ENCODE assay signal across 28 mouse cellular contexts in genomic region chr6:54539396-54539795, GRCm38 (mm10). TPM values are rescaled to one million over a fixed set of nuclear protein-coding genes. Genes with fewer than 3 reads are reported as not detected.
DNase-seq lines count a peak whose midpoint lies in the region; ATAC-seq and TF ChIP-seq lines count a peak whose summit lies in the region.
"Had no signal": no experiment of that assay in that cellular context is flagged by ENCODE, and none has a peak within 500 bp of the region (broad histone marks: within the 10 kb centered on the region; RNA-seq: fewer than 3 reads in every experiment).

No protein-coding gene starts in this region.

- ATAC-seq in midbrain, embryonic 15.5 days (replicated peaks), result no peak
- ATAC-seq in forebrain, embryonic 14.5 days, result no peak
- ATAC-seq in hindbrain, embryonic 13.5 days (ENCODE audit: low FRiP score), result 0 out of 2 replicates have a peak, but pooled peaks have one; percentile 33
- peak; percentile 26; the same call in 1 of the 2 replicates for ATAC-seq in midbrain, embryonic 16.5 days
- no peak for ATAC-seq in liver, embryonic 12.5 days
- ATAC-seq: intestine, embryonic 16.5 days had no signal

- no peak for DNase-seq in midbrain, embryonic 10.5 days (ENCODE audit: low spot score)
- DNase-seq in forebrain, embryonic 14.5 days (ENCODE audit: low spot score), result no peak
- no peak for DNase-seq in embryonic facial prominence, embryonic 10.5 days (ENCODE audit: low spot score)
- no peak for DNase-seq in lung, adult 2 months
- DNase-seq: adrenal gland, adult 2 months; B cell, adult 2 months; gastrocnemius, adult 2 months; kidney, adult 9 months; kidney, postnatal 25 days; lung, postnatal 36 days had no signal

- TF ChIP-seq POLR2A in lung, adult 2 months (IDR thresholded peaks at IDR 0.05; ENCODE audit: borderline replicate concordance, extremely low read depth, low read depth, low read length), result no peak

- H3K27ac ChIP-seq in midbrain, embryonic 10.5 days (replicated peaks), result peak overlapping the region; percentile 76
- no peak overlapping the region for H3K27ac ChIP-seq in midbrain, embryonic 15.5 days
- peak overlapping the region; percentile 75 for H3K27ac ChIP-seq in forebrain, embryonic 14.5 days (ENCODE audit: low read depth, low read length)
- no peak overlapping the region for H3K27ac ChIP-seq in hindbrain, embryonic 13.5 days
- H3K27ac ChIP-seq in midbrain, embryonic 16.5 days (ENCODE audit: low read length), result no peak overlapping the region
- H3K27ac ChIP-seq in embryonic facial prominence, embryonic 10.5 days (replicated peaks), result no peak overlapping the region
- H3K27ac ChIP-seq in liver, embryonic 12.5 days, result no peak overlapping the region
- H3K27ac ChIP-seq: embryonic facial prominence, embryonic 13.5 days; gastrocnemius, adult 2 months; limb, embryonic 13.5 days; liver, embryonic 14.5 days; lung, embryonic 15.5 days; stomach, postnatal 0 days had no signal

- no peak for TF ChIP-seq CTCF in lung, adult 2 months (IDR thresholded peaks at IDR 0.05; ENCODE audit: insufficient read depth, low read length)

- no peak overlapping the region for H3K4me3 ChIP-seq in midbrain, embryonic 10.5 days
- H3K4me3 ChIP-seq in midbrain, embryonic 15.5 days, result no peak overlapping the region
- no peak overlapping the region for H3K4me3 ChIP-seq in forebrain, embryonic 14.5 days (ENCODE audit: low read depth, low read length)
- no peak overlapping the region for H3K4me3 ChIP-seq in hindbrain, embryonic 13.5 days
- H3K4me3 ChIP-seq in midbrain, embryonic 16.5 days (ENCODE audit: low read depth, low read length), result no peak overlapping the region
- H3K4me3 ChIP-seq in embryonic facial prominence, embryonic 10.5 days, result no peak overlapping the region
- no peak overlapping the region for H3K4me3 ChIP-seq in lung, adult 2 months (replicated peaks; ENCODE audit: extremely low read depth, low read depth, low read length)
- no peak overlapping the region for H3K4me3 ChIP-seq in liver, embryonic 12.5 days
- H3K4me3 ChIP-seq: embryonic facial prominence, embryonic 13.5 days; erythroblast, embryonic 14.5 days; gastrocnemius, adult 2 months; hindbrain, embryonic 15.5 days; layer of hippocampus, adult 2 months; limb, embryonic 13.5 days; lung, embryonic 15.5 days; megakaryocyte, embryonic 14.5 days had no signal

- no peak overlapping the region for H3K4me2 ChIP-seq in midbrain, embryonic 15.5 days
- no peak overlapping the region for H3K4me2 ChIP-seq in forebrain, embryonic 14.5 days (ENCODE audit: low read length)
- no peak overlapping the region for H3K4me2 ChIP-seq in hindbrain, embryonic 13.5 days
- no peak overlapping the region for H3K4me2 ChIP-seq in midbrain, embryonic 16.5 days (ENCODE audit: low read length)
- no peak overlapping the region for H3K4me2 ChIP-seq in liver, embryonic 12.5 days
- H3K4me2 ChIP-seq: embryonic facial prominence, embryonic 13.5 days; heart, embryonic 11.5 days; hindbrain, embryonic 15.5 days; limb, embryonic 13.5 days; lung, embryonic 15.5 days had no signal

- H3K36me3 ChIP-seq in midbrain, embryonic 10.5 days, result peaks cover 13% of the 10 kb centered on the region
- H3K36me3 ChIP-seq in midbrain, embryonic 15.5 days (replicated peaks), result peaks cover 7% of the 10 kb centered on the region
- H3K36me3 ChIP-seq in forebrain, embryonic 14.5 days (ENCODE audit: control insufficient read depth, insufficient read depth, low read length), result peaks cover 12% of the 10 kb centered on the region
- peaks cover 13% of the 10 kb centered on the region for H3K36me3 ChIP-seq in hindbrain, embryonic 13.5 days
- H3K36me3 ChIP-seq in midbrain, embryonic 16.5 days (ENCODE audit: control insufficient read depth, insufficient read depth, low read length), result peaks cover 7% of the 10 kb centered on the region; the same call in 1 of the 2 replicates
- H3K36me3 ChIP-seq in embryonic facial prominence, embryonic 10.5 days (replicated peaks), result peaks cover 7% of the 10 kb centered on the region
- no peaks in the 10 kb centered on the region for H3K36me3 ChIP-seq in liver, embryonic 12.5 days
- H3K36me3 ChIP-seq: embryonic facial prominence, embryonic 13.5 days; G1E; limb, embryonic 13.5 days; lung, embryonic 15.5 days had no signal

- H3K27me3 ChIP-seq in midbrain, embryonic 10.5 days (ENCODE audit: low read depth, poor library complexity, severe bottlenecking), result 0 out of 2 replicates have a peak, but pooled peaks cover 2% of the 10 kb centered on the region
- H3K27me3 ChIP-seq in midbrain, embryonic 15.5 days (replicated peaks), result no peaks in the 10 kb centered on the region
- no peaks in the 10 kb centered on the region for H3K27me3 ChIP-seq in forebrain, embryonic 14.5 days (replicated peaks; ENCODE audit: control insufficient read depth, insufficient read depth, low read length)
- H3K27me3 ChIP-seq in hindbrain, embryonic 13.5 days, result no peaks in the 10 kb centered on the region
- no peaks in the 10 kb centered on the region for H3K27me3 ChIP-seq in midbrain, embryonic 16.5 days (ENCODE audit: control insufficient read depth, insufficient read depth, low read depth, low read length)
- 0 out of 2 replicates have a peak, but pooled peaks cover 2% of the 10 kb centered on the region for H3K27me3 ChIP-seq in embryonic facial prominence, embryonic 10.5 days (replicated peaks; ENCODE audit: low read depth, poor library complexity, severe bottlenecking)
- H3K27me3 ChIP-seq in liver, embryonic 12.5 days (replicated peaks), result 0 out of 2 replicates have a peak, but pooled peaks cover 4% of the 10 kb centered on the region
- H3K27me3 ChIP-seq: CH12.LX; embryonic facial prominence, embryonic 13.5 days; hindbrain, embryonic 15.5 days; limb, embryonic 13.5 days; lung, embryonic 15.5 days; Patski had no signal

- H3K9me3 ChIP-seq in midbrain, embryonic 10.5 days (replicated peaks), result no peaks in the 10 kb centered on the region; the same call in 1 of the 2 replicates
- H3K9me3 ChIP-seq in midbrain, embryonic 15.5 days, result no peaks in the 10 kb centered on the region
- no peaks in the 10 kb centered on the region for H3K9me3 ChIP-seq in forebrain, embryonic 14.5 days (replicated peaks; ENCODE audit: control insufficient read depth, low read length)
- no peaks in the 10 kb centered on the region for H3K9me3 ChIP-seq in hindbrain, embryonic 13.5 days
- no peaks in the 10 kb centered on the region for H3K9me3 ChIP-seq in midbrain, embryonic 16.5 days (replicated peaks; ENCODE audit: control insufficient read depth, low read length, poor library complexity, severe bottlenecking)
- peaks cover 2% of the 10 kb centered on the region; the same call in 1 of the 2 replicates for H3K9me3 ChIP-seq in embryonic facial prominence, embryonic 10.5 days
- no peaks in the 10 kb centered on the region for H3K9me3 ChIP-seq in liver, embryonic 12.5 days (replicated peaks)
- H3K9me3 ChIP-seq: embryonic facial prominence, embryonic 13.5 days; G1E; hindbrain, embryonic 15.5 days; limb, embryonic 13.5 days; lung, embryonic 15.5 days had no signal

- peaks cover 53% of the 10 kb centered on the region for H3K4me1 ChIP-seq in midbrain, embryonic 10.5 days
- peaks cover 21% of the 10 kb centered on the region for H3K4me1 ChIP-seq in midbrain, embryonic 15.5 days
- peaks cover 25% of the 10 kb centered on the region for H3K4me1 ChIP-seq in forebrain, embryonic 14.5 days (ENCODE audit: control insufficient read depth, insufficient read depth, low read length)
- peaks cover 32% of the 10 kb centered on the region for H3K4me1 ChIP-seq in hindbrain, embryonic 13.5 days (replicated peaks)
- peaks cover 13% of the 10 kb centered on the region for H3K4me1 ChIP-seq in midbrain, embryonic 16.5 days (ENCODE audit: control insufficient read depth, insufficient read depth, low read length)
- peaks cover 26% of the 10 kb centered on the region for H3K4me1 ChIP-seq in embryonic facial prominence, embryonic 10.5 days
- H3K4me1 ChIP-seq in lung, adult 2 months (ENCODE audit: control insufficient read depth, insufficient read depth, low read length), result no peaks in the 10 kb centered on the region
- H3K4me1 ChIP-seq in liver, embryonic 12.5 days, result no peaks in the 10 kb centered on the region

- 83% methylated on average over 7 of the region's 7 CpGs for WGBS in midbrain, embryonic 10.5 days
- 74% methylated on average over 7 of the region's 7 CpGs for WGBS in midbrain, embryonic 15.5 days
- WGBS in forebrain, embryonic 14.5 days, result 53% methylated on average over 7 of the region's 7 CpGs
- WGBS in hindbrain, embryonic 13.5 days, result 75% methylated on average over 7 of the region's 7 CpGs
- WGBS in midbrain, embryonic 16.5 days, result 75% methylated on average over 7 of the region's 7 CpGs
- WGBS in embryonic facial prominence, embryonic 10.5 days, result 79% methylated on average over 7 of the region's 7 CpGs
- 87% methylated on average over 7 of the region's 7 CpGs for WGBS in lung, adult 2 months
- WGBS in liver, embryonic 12.5 days (ENCODE audit: insufficient replicate concordance), result 81% methylated on average over 7 of the region's 7 CpGs

- H3K9ac ChIP-seq in midbrain, embryonic 15.5 days, result no peak overlapping the region
- H3K9ac ChIP-seq in forebrain, embryonic 14.5 days (ENCODE audit: low read length), result no peak overlapping the region
- no peak overlapping the region for H3K9ac ChIP-seq in hindbrain, embryonic 13.5 days
- no peak overlapping the region for H3K9ac ChIP-seq in midbrain, embryonic 16.5 days (ENCODE audit: low read depth, low read length)
- no peak overlapping the region for H3K9ac ChIP-seq in liver, embryonic 12.5 days
- H3K9ac ChIP-seq: embryonic facial prominence, embryonic 13.5 days; hindbrain, embryonic 15.5 days; limb, embryonic 13.5 days; liver, embryonic 14.5 days; lung, embryonic 15.5 days had no signal

RNA-seq across cellular contexts. Expression of gene Scrn1, which starts 26.9 kb away (rescaled TPM):
- 47.7 and 66.6 TPM in 2 replicates for polyA plus RNA-seq in midbrain, embryonic 10.5 days (2016; fragmentation: Nextera tagmentation; extraction: Ambion mirVana)
- polyA plus RNA-seq in midbrain, embryonic 15.5 days (2015; fragmentation: Nextera tagmentation; extraction: Ambion mirVana), result 119 and 123 TPM in 2 replicates
- 125 and 134 TPM in 2 replicates for polyA plus RNA-seq in forebrain, embryonic 14.5 days (2014; fragmentation: Nextera tagmentation; extraction: Ambion mirVana)
- 87.1 and 91.6 TPM in 2 replicates for polyA plus RNA-seq in hindbrain, embryonic 13.5 days (2015; fragmentation: Nextera tagmentation; extraction: Ambion mirVana)
- 125 and 130 TPM in 2 replicates for polyA plus RNA-seq in midbrain, embryonic 16.5 days (2015; fragmentation: Nextera tagmentation; extraction: Ambion mirVana)
- polyA plus RNA-seq in embryonic facial prominence, embryonic 10.5 days (2016; fragmentation: Nextera tagmentation; extraction: Ambion mirVana), result 20.0 and 24.0 TPM in 2 replicates
- 9.5 and 12.7 TPM in 2 replicates for polyA plus RNA-seq in lung, adult 2 months (2012; rRNA removed)
- polyA plus RNA-seq in liver, embryonic 12.5 days (2016; fragmentation: Nextera tagmentation; extraction: Ambion mirVana), result 0.60 and 0.68 TPM in 2 replicates
- polyA plus RNA-seq: erythroblast, embryonic 14.5 days; G1E had no signal

RNA-seq across cellular contexts. Expression of gene Plekha8, which starts 55.5 kb away (rescaled TPM):
- 16.2 and 16.5 TPM in 2 replicates for polyA plus RNA-seq in midbrain, embryonic 10.5 days (2016; fragmentation: Nextera tagmentation; extraction: Ambion mirVana)
- 9.5 and 10.5 TPM in 2 replicates for polyA plus RNA-seq in midbrain, embryonic 15.5 days (2015; fragmentation: Nextera tagmentation; extraction: Ambion mirVana)
- 11.8 and 13.0 TPM in 2 replicates for polyA plus RNA-seq in forebrain, embryonic 14.5 days (2014; fragmentation: Nextera tagmentation; extraction: Ambion mirVana)
- polyA plus RNA-seq in hindbrain, embryonic 13.5 days (2015; fragmentation: Nextera tagmentation; extraction: Ambion mirVana), result 8.8 and 9.2 TPM in 2 replicates
- polyA plus RNA-seq in midbrain, embryonic 16.5 days (2015; fragmentation: Nextera tagmentation; extraction: Ambion mirVana), result 8.3 and 9.5 TPM in 2 replicates
- 17.6 and 18.2 TPM in 2 replicates for polyA plus RNA-seq in embryonic facial prominence, embryonic 10.5 days (2016; fragmentation: Nextera tagmentation; extraction: Ambion mirVana)
- 3.6 and 4.5 TPM in 2 replicates for polyA plus RNA-seq in lung, adult 2 months (2012; rRNA removed)
- 5.0 TPM in 2 replicates for polyA plus RNA-seq in liver, embryonic 12.5 days (2016; fragmentation: Nextera tagmentation; extraction: Ambion mirVana)

RNA-seq across cellular contexts. Expression of gene Fkbp14, which starts 57.7 kb away (rescaled TPM):
- polyA plus RNA-seq in midbrain, embryonic 10.5 days (2016; fragmentation: Nextera tagmentation; extraction: Ambion mirVana), result 13.0 and 14.2 TPM in 2 replicates
- 7.0 and 7.8 TPM in 2 replicates for polyA plus RNA-seq in midbrain, embryonic 15.5 days (2015; fragmentation: Nextera tagmentation; extraction: Ambion mirVana)
- 9.0 and 10.7 TPM in 2 replicates for polyA plus RNA-seq in forebrain, embryonic 14.5 days (2014; fragmentation: Nextera tagmentation; extraction: Ambion mirVana)
- 10.6 and 11.9 TPM in 2 replicates for polyA plus RNA-seq in hindbrain, embryonic 13.5 days (2015; fragmentation: Nextera tagmentation; extraction: Ambion mirVana)
- polyA plus RNA-seq in midbrain, embryonic 16.5 days (2015; fragmentation: Nextera tagmentation; extraction: Ambion mirVana), result 7.1 and 8.1 TPM in 2 replicates
- 11.1 and 11.2 TPM in 2 replicates for polyA plus RNA-seq in embryonic facial prominence, embryonic 10.5 days (2016; fragmentation: Nextera tagmentation; extraction: Ambion mirVana)
- polyA plus RNA-seq in lung, adult 2 months (2012; rRNA removed), result 4.1 and 6.1 TPM in 2 replicates
- 5.9 and 6.2 TPM in 2 replicates for polyA plus RNA-seq in liver, embryonic 12.5 days (2016; fragmentation: Nextera tagmentation; extraction: Ambion mirVana)
- polyA plus RNA-seq: erythroblast, embryonic 14.5 days had no signal

Comparison
In these comparisons a context has a peak if more than half of its experiments do, and no peak if none do; other contexts are left out.
1. H3K27ac ChIP-seq: peak in midbrain, embryonic 10.5 days (single experiment) and forebrain, embryonic 14.5 days (single experiment); none in midbrain, embryonic 15.5 days (single experiment), hindbrain, embryonic 13.5 days (single experiment), midbrain, embryonic 16.5 days (single experiment), embryonic facial prominence, embryonic 10.5 days (single experiment) and liver, embryonic 12.5 days (single experiment).
2. ATAC-seq: peak in hindbrain, embryonic 13.5 days (single experiment) and midbrain, embryonic 16.5 days (single experiment); none in midbrain, embryonic 15.5 days (single experiment), forebrain, embryonic 14.5 days (single experiment) and liver, embryonic 12.5 days (single experiment).